Mouse (Mus musculus): ENCODE measurements around the gene Calm1.

GRCm38 (mm10) chr12:100244580-100244979 is 45.3 kb downstream of the Calm1 start:
- TF ChIP-seq CTCF (conservative IDR thresholded peaks at IDR 0.05 in 1 of 2, IDR thresholded peaks at IDR 0.05 in 1 of 2; ENCODE audit: low read depth in 2 of 2, low read length in 2 of 2): no peak
- no peak for TF ChIP-seq USF2 (conservative IDR thresholded peaks at IDR 0.05; ENCODE audit: low read depth, low read length)
